In genomic region chr13:18800434-18800833, GRCm38 (mm10) we compare ENCODE assay signal across 21 mouse cellular contexts.
DNase-seq lines count a peak whose midpoint lies in the region; ATAC-seq and TF ChIP-seq lines count a peak whose summit lies in the region.
"Had no signal": no experiment of that assay in that cellular context is flagged by ENCODE, and none has a peak within 500 bp of the region (broad histone marks: within the 10 kb centered on the region; RNA-seq: fewer than 3 reads in every experiment).

No protein-coding gene starts in this region.

- H3K4me3 ChIP-seq in liver, adult 2 months (ENCODE audit: insufficient read depth, low read depth, low read length): no peak overlapping the region
- no peak overlapping the region for H3K4me3 ChIP-seq in liver, embryonic 11.5 days (ENCODE audit: low read depth, low read length)
- no peak overlapping the region for H3K4me3 ChIP-seq in midbrain, embryonic 11.5 days (ENCODE audit: low read depth, low read length)
- H3K4me3 ChIP-seq in midbrain, embryonic 14.5 days (replicated peaks; ENCODE audit: low read depth, low read length): no peak overlapping the region
- H3K4me3 ChIP-seq in forebrain, embryonic 13.5 days: no peak overlapping the region
- H3K4me3 ChIP-seq: embryonic facial prominence, embryonic 15.5 days; erythroblast, embryonic 14.5 days; forebrain, embryonic 10.5 days; forebrain, embryonic 15.5 days; heart, adult 2 months; heart, embryonic 15.5 days; hindbrain, embryonic 13.5 days had no signal

- DNase-seq in liver, adult 2 months (ENCODE audit: extremely low read depth, low read depth, low spot score): peak; percentile 32
- DNase-seq in liver, embryonic 11.5 days (ENCODE audit: low spot score): no peak
- DNase-seq in midbrain, embryonic 11.5 days (ENCODE audit: low spot score, missing footprints): peak; percentile 56
- DNase-seq in midbrain, embryonic 14.5 days: no peak
- no peak for DNase-seq in urinary bladder, postnatal 25 days (ENCODE audit: low spot score)
- DNase-seq: adrenal gland, postnatal 14 days; cerebellum, adult 2 months; cerebellum, postnatal 10 days; embryo, embryonic 11 days; gastrocnemius, postnatal 36 days; heart, adult 2 months; heart, postnatal 14 days had no signal

- 78% methylated on average over 3 of the region's 3 CpGs for WGBS in liver, adult 2 months
- WGBS in liver, embryonic 11.5 days: 74% methylated on average over 3 of the region's 3 CpGs
- 87% methylated on average over 3 of the region's 3 CpGs for WGBS in midbrain, embryonic 11.5 days
- 88% methylated on average over 3 of the region's 3 CpGs for WGBS in midbrain, embryonic 14.5 days
- 82% methylated on average over 3 of the region's 3 CpGs for WGBS in forebrain, embryonic 13.5 days

- H3K9ac ChIP-seq in liver, adult 2 months (ENCODE audit: low read depth, low read length): no peak overlapping the region
- no peak overlapping the region for H3K9ac ChIP-seq in liver, embryonic 11.5 days (ENCODE audit: low read depth, low read length)
- no peak overlapping the region for H3K9ac ChIP-seq in midbrain, embryonic 11.5 days (ENCODE audit: low read length)
- H3K9ac ChIP-seq in midbrain, embryonic 14.5 days (replicated peaks; ENCODE audit: low read length): no peak overlapping the region
- no peak overlapping the region for H3K9ac ChIP-seq in forebrain, embryonic 13.5 days
- H3K9ac ChIP-seq: embryonic facial prominence, embryonic 15.5 days; forebrain, embryonic 15.5 days; heart, embryonic 15.5 days; hindbrain, embryonic 13.5 days had no signal

- TF ChIP-seq POLR2A in liver, adult 2 months (IDR thresholded peaks at IDR 0.05; ENCODE audit: extremely low read depth, insufficient read depth, low read length): no peak

- no peak overlapping the region for H3K27ac ChIP-seq in liver, adult 2 months (replicated peaks; ENCODE audit: insufficient read depth, low read depth, low read length)
- H3K27ac ChIP-seq in liver, embryonic 11.5 days (ENCODE audit: low read depth, low read length): no peak overlapping the region
- no peak overlapping the region for H3K27ac ChIP-seq in midbrain, embryonic 11.5 days (ENCODE audit: low read depth, low read length)
- H3K27ac ChIP-seq in midbrain, embryonic 14.5 days (replicated peaks; ENCODE audit: low read depth, low read length): no peak overlapping the region
- no peak overlapping the region for H3K27ac ChIP-seq in forebrain, embryonic 13.5 days
- H3K27ac ChIP-seq: embryonic facial prominence, embryonic 15.5 days; forebrain, embryonic 10.5 days; forebrain, embryonic 15.5 days; heart, adult 2 months; heart, embryonic 15.5 days; hindbrain, embryonic 13.5 days had no signal

- ATAC-seq in liver, embryonic 11.5 days (replicated peaks; ENCODE audit: low FRiP score): no peak
- no peak for ATAC-seq in midbrain, embryonic 11.5 days (ENCODE audit: low FRiP score)
- ATAC-seq in midbrain, embryonic 14.5 days (ENCODE audit: low FRiP score, low TSS enrichment): no peak
- ATAC-seq in megakaryocyte progenitor cell, adult 5-6 weeks (replicated peaks; ENCODE audit: poor library complexity): peak; percentile 89
- ATAC-seq in forebrain, embryonic 13.5 days: no peak
- ATAC-seq: forebrain, embryonic 15.5 days had no signal

- no peaks in the 10 kb centered on the region for H3K27me3 ChIP-seq in liver, adult 2 months (ENCODE audit: control insufficient read depth, insufficient read depth, low read length)
- H3K27me3 ChIP-seq in liver, embryonic 11.5 days (replicated peaks; ENCODE audit: control insufficient read depth, insufficient read depth, low read length): no peaks in the 10 kb centered on the region
- no peaks in the 10 kb centered on the region for H3K27me3 ChIP-seq in midbrain, embryonic 11.5 days (ENCODE audit: control insufficient read depth, insufficient read depth, low read length)
- no peaks in the 10 kb centered on the region for H3K27me3 ChIP-seq in midbrain, embryonic 14.5 days (ENCODE audit: control insufficient read depth, insufficient read depth, low read length)
- H3K27me3 ChIP-seq in forebrain, embryonic 13.5 days: no peaks in the 10 kb centered on the region
- H3K27me3 ChIP-seq: embryonic facial prominence, embryonic 15.5 days; forebrain, embryonic 15.5 days; heart, embryonic 15.5 days; hindbrain, embryonic 13.5 days had no signal

- no peaks in the 10 kb centered on the region for H3K9me3 ChIP-seq in liver, embryonic 11.5 days (ENCODE audit: control insufficient read depth, low read length)
- H3K9me3 ChIP-seq in midbrain, embryonic 11.5 days (ENCODE audit: control insufficient read depth, low read length): no peaks in the 10 kb centered on the region
- no peaks in the 10 kb centered on the region for H3K9me3 ChIP-seq in midbrain, embryonic 14.5 days (ENCODE audit: control insufficient read depth, low read length)
- no peaks in the 10 kb centered on the region for H3K9me3 ChIP-seq in forebrain, embryonic 13.5 days (replicated peaks)
- H3K9me3 ChIP-seq: embryonic facial prominence, embryonic 15.5 days; forebrain, embryonic 10.5 days; forebrain, embryonic 15.5 days; heart, embryonic 15.5 days; hindbrain, embryonic 13.5 days had no signal

- H3K79me2 ChIP-seq in liver, adult 2 months (ENCODE audit: control insufficient read depth, insufficient read depth, low read length): no peaks in the 10 kb centered on the region

- H3K4me2 ChIP-seq in liver, embryonic 11.5 days: no peak overlapping the region
- no peak overlapping the region for H3K4me2 ChIP-seq in midbrain, embryonic 11.5 days
- no peak overlapping the region for H3K4me2 ChIP-seq in midbrain, embryonic 14.5 days (ENCODE audit: low read length)
- H3K4me2 ChIP-seq in forebrain, embryonic 13.5 days: no peak overlapping the region
- H3K4me2 ChIP-seq: embryonic facial prominence, embryonic 15.5 days; forebrain, embryonic 15.5 days; heart, embryonic 11.5 days; heart, embryonic 15.5 days; hindbrain, embryonic 13.5 days had no signal

- no peaks in the 10 kb centered on the region for H3K4me1 ChIP-seq in liver, adult 2 months (ENCODE audit: control insufficient read depth, insufficient read depth, low read length)
- H3K4me1 ChIP-seq in liver, embryonic 11.5 days (replicated peaks; ENCODE audit: control insufficient read depth, insufficient read depth, low read length): no peaks in the 10 kb centered on the region
- H3K4me1 ChIP-seq in midbrain, embryonic 11.5 days (ENCODE audit: control insufficient read depth, insufficient read depth, low read length): no peaks in the 10 kb centered on the region
- H3K4me1 ChIP-seq in midbrain, embryonic 14.5 days (ENCODE audit: control insufficient read depth, insufficient read depth, low read length): no peaks in the 10 kb centered on the region
- no peaks in the 10 kb centered on the region for H3K4me1 ChIP-seq in forebrain, embryonic 13.5 days
- H3K4me1 ChIP-seq: forebrain, embryonic 10.5 days; forebrain, embryonic 15.5 days; heart, embryonic 15.5 days; hindbrain, embryonic 13.5 days had no signal

- TF ChIP-seq CTCF in liver, adult 2 months (IDR thresholded peaks at IDR 0.05; ENCODE audit: low read depth, low read length): no peak

- H3K36me3 ChIP-seq in liver, adult 2 months (ENCODE audit: control insufficient read depth, insufficient read depth, low read length): no peaks in the 10 kb centered on the region
- no peaks in the 10 kb centered on the region for H3K36me3 ChIP-seq in liver, embryonic 11.5 days (ENCODE audit: control insufficient read depth, insufficient read depth, low read length)
- no peaks in the 10 kb centered on the region for H3K36me3 ChIP-seq in midbrain, embryonic 11.5 days (ENCODE audit: control insufficient read depth, insufficient read depth, low read length)
- H3K36me3 ChIP-seq in midbrain, embryonic 14.5 days (ENCODE audit: control insufficient read depth, insufficient read depth, low read length): no peaks in the 10 kb centered on the region
- peaks cover 4% of the 10 kb centered on the region; the same call in 1 of the 2 replicates for H3K36me3 ChIP-seq in forebrain, embryonic 13.5 days (ENCODE audit: poor library complexity, severe bottlenecking)
- H3K36me3 ChIP-seq: embryonic facial prominence, embryonic 15.5 days; forebrain, embryonic 15.5 days; heart, embryonic 15.5 days had no signal

Comparison
In these comparisons a context has a peak if more than half of its experiments do, and no peak if none do; other contexts are left out.
1. DNase-seq: peak in liver, adult 2 months (single experiment) and midbrain, embryonic 11.5 days (single experiment); none in liver, embryonic 11.5 days (single experiment), midbrain, embryonic 14.5 days (single experiment) and urinary bladder, postnatal 25 days (single experiment).